Mouse (Mus musculus) embryo, embryonic 10.5 days (tissue): ENCODE results near the gene Pycr1.
A peak's percentile ranks its signal among the peaks of the same experiment; 100 is the strongest.
"Not testable (repeated sequence)": the region's sequence is repeated elsewhere in the genome, so short reads cannot be mapped to it uniquely, and the experiment has no call there.

ENCODE experiments used
- DNase-seq: peaks from one replicate; pipeline ENCODE4 v3.0.0-alpha.2; 2015; ENCODE audit warnings: low spot score

Pycr1 gene

DNA sequence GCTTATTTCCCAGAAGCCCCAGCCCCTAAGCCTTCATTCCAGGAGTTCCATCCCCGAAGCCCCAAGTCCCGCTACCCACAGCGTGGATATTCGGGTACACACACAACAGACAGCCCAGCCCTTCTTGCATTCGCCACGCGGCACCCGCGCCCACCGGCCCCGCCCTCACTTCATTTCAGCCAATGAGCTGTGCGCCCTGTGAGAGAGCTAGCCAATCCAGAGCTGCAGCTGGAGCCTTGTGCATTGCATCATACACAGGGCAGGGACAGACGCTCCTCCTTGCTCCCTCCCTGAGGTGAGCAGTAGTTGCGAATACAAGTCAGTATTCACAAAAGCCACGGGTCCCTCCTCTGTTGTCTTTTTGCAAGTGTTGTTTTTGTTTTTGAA lies at the start of gene Pycr1:
Gene Pycr1, minus strand, starts transcription at position 169 of the 387 bp plus-strand sequence.
- DNase-seq, result peak; percentile 96

DNA sequence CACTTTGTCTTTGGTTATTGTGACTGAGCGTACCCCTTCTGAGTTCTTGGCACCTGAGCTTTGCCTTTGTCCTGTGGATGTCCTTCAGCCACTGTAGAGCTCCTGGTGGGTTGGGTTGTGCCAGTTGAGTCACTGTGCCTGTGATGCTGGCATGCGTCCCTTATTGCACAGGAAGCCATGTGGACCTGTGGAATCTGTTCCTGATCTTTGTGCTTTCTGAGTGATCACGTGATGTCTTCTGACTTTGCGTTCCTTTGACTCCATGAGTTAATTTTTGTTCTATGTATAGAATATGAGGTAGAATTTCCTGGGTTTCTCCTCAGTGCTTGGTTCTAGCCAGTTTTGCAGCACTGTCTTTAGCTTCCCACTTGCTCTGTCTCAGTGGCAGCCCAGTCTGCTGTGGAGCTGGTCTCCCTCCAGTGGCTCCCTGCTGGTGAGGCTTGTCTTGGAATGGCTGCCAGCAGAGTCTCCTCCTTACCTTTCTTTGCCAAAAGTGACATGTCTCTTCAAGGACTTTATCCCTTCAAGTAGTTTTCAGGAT lies 49.0 kb upstream of the Pycr1 start:
- DNase-seq, result no peak

DNA sequence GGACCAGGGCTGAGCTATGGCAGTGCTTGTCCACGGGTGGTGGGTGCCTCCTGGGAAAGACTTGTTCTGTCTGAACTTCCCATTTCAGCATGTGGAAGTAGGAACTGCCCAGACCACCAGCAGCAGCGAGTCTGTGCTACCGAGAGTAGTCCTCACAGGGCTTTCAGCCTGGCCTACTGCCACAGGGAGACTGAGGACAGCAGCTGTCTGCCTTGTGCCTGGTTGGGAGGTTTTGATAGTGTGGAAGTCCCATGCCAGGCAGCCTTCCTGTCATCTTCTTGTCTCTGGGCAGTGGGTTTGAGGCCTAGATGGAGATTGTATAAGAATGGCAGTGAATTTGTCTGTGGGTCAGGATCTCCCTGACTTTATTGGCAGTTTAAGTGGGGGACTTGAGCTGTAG lies 45.8 kb upstream of the Pycr1 start:
- no peak for DNase-seq

DNA sequence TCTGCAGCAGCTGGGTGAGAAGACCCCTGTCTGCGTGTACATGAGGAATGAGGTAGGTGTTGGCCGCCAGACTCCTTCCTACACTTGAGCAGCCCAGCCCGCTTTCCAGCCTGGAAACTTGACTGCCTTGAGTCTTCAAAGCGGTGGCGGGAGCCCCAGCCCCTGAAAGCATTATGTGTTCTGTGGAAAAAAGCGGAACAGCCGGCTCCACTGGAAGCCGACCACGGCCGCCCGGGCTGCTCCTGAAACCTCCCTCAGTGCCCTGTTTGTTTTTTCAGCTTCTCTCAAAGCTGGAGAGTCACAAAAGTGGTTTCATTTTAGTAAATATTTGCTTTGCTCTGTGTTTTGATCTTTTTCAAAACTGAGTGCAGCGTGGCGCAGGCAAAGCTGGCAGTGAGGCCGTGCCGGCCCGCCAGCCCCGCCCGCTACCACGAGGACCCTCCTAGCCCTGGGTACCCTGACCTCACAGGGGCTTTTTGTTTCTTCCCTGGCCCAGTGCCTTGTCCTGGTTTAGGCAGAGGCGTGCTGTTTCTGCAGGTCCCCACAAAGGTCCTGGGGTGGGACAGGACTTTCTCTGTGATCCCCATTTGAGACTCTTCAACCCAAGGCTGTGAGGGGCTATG lies 43.2 kb upstream of the Pycr1 start:
- no peak for DNase-seq

DNA sequence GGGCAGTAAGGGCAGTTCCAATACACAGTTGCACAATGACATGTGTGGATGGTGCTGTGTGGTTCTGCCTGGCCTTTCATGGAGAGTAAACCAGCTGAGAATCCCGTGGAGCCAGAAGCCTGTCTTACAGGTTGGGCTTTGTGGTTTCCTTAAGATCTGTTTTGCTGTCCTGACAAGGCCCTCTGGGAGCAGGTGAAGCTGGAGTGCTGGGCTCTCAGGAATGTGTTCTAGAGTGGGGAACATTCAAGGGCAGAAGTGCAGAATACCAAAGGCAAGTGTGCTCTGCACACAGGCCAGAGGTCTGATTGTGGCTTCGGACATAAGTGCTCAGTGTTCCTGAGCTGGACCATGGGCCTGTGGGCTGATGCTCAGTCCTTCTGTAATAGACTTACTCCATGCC lies 41.1 kb upstream of the Pycr1 start:
- DNase-seq, result no peak

DNA sequence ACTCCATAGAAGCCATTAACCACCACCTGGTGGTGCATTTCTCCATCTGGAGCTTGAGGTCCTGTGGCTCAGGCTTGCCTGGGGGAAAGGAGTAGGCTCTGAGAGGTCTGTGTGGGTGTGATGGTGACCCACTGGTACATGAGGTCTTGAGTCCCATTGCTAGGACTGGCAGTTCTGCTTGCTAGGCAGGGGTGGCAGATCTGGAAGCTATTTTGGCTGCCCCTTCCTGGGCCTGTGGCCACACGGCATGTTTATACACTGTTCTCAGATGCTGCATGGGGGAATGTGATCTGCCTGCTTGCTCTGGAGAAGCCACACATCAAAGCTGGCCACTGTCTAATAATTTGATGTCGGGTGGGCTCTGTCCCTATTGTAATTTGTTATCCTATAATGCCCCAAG lies 40.5 kb upstream of the Pycr1 start:
- no peak for DNase-seq

DNA sequence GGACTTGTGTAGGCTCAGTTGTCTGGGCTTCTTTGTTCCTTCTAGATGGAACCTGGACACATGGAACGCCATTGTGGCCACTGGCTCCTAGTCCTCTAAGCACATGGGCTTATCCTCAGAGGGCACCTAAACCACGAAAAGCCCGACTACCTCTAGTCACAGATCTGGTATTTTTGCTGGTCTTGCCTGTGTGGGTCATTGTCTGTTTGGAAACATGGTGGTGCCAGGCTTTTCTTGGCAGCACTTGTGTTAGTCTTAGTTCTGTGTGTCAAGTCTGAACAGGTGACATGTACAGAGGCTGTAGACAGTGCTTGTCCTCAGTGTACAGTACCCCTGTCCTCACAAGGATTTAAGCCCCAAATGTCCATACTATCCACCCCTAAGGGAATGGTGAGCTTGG lies 40.0 kb upstream of the Pycr1 start:
- DNase-seq, result no peak

DNA sequence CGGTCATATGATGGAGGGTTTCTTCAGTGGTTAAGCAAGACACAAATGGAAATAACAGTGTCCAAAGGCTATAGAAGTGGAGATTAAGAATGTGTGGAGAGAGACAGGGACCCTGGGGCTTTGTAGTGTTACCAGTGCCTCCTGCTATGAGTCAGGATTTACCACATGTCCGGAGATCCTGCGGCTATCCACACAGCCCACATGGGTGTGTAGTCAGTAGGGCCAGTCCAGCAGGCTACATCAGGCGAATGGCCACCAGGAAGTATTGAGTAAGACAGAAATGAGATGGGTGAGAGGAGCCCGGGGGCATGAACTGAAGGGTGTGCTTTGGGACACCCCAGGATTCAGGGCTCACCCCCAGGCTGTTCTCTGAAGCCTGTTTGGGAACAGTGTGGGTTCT lies 39.1 kb upstream of the Pycr1 start:
- no peak for DNase-seq

DNA sequence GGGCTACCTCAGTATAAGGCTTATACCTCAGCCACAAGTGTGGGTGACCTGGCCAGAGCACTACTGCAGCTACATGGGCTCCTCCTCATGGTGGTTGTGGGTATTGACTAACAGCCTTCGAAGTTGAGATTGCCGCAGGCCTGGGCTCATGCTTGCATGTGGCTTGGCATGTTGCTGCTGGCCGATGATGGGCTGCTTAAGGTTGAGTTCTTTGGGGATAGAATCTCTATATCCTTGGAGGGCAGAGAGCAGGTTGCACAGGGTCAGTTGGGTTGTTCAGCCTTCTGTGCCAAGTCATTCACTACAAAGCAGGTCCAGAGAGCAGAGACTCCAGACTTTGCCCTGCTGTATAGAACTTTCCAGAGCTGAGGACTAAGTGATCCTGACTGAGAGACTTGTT lies 36.3 kb upstream of the Pycr1 start:
- DNase-seq, result no peak

DNA sequence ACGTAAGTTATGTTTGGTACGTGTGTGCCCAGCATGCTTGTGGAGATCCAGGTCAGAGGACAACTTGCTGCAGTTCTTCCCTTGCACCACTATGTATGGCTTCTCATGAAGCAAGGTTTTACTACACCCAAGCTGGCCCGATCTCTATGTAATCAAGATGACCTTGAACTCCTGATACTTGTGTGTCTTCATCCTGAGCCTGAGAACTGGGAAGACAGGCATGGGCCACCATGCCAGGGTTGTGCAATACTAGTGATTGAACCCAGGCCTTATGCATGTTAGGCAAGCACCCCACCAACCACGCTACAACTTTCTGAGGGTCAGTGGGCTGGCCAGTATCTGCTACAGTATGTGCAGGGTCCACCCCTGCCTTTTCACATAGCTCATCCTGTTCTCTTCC lies 33.4 kb upstream of the Pycr1 start:
- no peak for DNase-seq

DNA sequence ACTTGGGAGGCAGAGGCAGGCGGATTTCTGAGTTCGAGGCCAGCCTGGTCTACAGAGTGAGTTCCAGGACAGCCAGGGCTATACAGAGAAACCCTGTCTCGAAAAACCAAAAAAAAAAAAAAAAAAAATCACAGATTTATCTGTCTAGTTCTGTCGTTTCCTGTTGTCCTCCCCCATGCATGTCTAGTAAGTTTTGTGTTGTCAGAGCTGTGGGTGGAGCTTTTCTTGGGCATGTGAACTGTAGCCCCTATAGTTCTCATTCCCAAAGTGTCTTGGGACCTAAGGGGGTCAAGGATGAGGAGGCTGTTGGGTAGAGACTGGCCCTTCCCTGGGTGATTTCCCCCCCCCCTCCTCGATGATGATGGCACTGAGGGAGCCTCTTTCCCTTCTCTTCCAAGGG lies 32.3 kb upstream of the Pycr1 start:
- DNase-seq, result not testable (repeated sequence)

DNA sequence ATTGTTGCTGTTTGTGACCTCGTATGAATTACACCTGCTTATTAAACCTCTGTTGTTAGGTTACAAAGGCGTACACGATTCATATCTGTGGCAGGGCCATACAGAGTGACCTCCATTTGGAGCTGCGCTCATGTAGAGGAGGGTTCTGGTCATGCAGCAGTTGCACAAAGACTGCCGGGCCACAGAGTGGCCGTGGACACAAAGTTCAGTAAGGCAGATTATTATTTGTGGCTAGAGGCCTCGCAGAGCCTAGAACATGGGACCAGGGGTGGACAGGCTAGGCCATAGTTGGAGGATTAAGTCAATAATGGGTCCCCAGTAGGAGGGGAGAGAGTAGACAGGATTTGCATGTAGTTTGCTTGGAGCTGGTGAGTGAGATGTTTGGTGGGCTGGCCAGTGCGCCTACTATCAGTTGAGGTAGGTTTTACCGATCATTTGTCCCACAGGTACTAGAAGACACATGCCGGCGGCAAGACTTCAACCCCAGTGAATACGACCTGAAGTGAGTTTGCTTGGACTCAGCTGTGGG lies 30.1 kb upstream of the Pycr1 start:
- no peak for DNase-seq

DNA sequence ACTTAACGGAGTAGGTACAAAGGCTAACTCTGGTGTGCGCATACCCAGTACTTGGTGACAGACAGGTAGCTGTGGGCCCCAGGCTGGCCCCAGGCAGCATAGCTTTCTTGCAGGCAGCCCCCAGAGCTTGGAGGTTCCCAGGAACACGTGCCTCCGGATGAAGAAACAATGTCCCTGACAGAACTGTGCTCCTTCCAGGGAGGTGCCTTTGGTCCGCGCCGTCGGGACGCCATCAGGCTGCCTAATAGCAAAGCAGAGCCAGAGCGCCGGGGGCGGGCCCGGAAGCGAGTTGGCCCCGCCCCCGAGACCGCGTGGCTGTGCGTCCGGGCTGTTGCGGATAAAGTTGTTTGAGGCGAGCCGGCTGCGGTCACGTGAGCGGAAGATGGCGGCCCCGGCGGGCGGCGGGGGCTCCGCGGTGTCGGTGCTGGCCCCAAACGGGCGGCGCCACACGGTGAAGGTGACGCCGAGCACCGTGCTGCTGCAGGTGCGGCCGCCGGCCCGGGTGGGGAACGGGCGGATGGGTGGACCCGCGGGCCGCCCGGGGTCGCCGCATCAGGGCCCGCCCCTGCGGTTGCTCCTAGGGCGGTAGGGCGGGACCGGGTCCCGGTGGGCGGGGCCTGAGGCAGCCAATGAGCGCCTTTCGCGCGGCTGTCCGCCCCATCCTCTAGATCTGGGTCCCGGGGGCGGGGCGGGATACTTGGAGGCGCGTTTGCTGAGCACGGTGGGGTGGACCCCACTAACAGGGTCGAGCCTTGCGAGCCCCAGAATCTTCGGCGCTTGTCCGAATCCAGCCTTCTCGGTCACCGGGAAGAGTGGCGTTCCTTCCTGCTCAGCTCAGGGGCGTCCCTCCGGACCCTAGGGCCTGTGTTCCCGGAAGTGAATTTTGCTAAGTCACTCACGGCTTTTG lies 29.4 kb upstream of the Pycr1 start, which contains the start of gene Aspscr1:
Gene Aspscr1, plus strand, starts transcription at position 287 of the 907 bp plus-strand sequence.
- peak; percentile 97 for DNase-seq

DNA sequence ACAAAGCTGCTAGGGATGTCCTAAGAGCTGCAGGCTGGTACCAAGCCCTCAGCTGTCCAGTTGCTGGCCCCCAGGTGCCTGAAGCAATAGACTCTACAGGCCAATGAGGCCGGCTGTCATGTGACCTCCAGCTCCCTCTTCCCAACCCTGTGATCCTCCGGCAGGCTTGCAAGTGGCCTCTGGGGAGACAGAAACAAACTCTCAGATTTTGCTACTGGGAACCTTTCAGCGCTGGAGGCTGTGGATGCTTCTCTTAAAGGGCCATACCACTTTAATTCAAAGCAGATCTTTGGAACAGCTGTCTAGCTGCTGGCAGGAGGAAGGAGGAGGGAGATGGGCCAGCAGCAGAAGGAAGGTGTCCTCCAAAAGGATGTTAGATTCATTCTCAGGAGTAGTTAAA lies 23.0 kb upstream of the Pycr1 start:
- DNase-seq, result peak; percentile 56

DNA sequence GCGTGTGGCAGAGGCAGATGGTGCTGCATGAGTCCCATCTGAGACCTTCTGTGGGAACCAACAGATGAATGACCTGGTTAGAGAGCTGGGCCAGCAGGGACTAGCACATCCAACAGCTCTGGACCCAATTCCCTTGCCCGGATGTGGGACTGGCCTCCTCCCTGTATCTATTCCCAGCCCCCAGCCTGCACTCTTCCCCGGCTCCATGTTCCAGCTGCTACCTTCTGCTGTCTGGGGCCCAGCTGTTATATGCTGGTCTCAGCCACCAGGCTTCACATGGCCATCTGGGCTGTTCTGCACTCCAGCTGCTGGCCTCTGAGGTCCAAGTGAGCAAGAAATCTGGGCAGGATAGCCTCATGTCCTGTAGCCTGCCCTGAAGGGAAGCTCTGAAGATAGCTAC lies 21.8 kb upstream of the Pycr1 start:
- DNase-seq, result no peak

DNA sequence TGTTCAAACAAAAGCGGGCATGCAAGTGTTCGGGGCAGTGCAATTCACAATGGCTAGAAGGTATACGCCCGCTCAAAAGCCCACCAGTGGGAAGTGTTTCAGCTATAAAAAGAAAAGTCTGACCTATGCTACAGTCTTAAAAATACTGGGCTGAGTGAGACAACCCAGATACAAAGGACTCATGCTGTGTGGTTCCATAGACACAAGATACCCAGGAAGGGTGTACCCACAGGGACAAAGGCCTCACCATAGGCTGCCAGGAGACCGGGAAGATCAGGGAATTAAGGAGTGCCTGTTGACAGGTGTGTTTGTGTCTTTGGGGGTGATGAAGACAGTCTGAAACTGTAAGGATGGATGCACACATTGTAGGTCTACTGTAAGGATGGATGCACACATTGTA lies 20.1 kb upstream of the Pycr1 start:
- no peak for DNase-seq

DNA sequence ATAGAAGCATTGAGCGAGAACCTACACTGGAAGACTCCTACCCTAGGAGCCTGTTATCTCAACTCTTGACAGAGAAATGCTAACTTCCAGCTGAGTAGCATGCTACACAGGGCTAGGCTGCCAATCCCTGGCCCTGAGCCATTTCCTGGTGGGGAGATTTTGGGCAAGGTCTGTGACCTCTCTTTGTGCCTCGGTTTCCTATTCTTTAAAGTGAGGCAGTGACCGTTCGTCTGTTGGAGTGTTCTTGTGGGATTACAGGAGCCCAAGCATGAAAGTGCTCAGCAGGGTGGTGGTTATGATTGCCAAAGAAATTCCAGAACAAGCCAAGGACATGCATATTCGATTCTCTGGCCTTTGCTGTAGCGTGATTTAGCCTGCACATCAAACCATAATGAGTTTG lies 19.2 kb upstream of the Pycr1 start:
- no peak for DNase-seq

DNA sequence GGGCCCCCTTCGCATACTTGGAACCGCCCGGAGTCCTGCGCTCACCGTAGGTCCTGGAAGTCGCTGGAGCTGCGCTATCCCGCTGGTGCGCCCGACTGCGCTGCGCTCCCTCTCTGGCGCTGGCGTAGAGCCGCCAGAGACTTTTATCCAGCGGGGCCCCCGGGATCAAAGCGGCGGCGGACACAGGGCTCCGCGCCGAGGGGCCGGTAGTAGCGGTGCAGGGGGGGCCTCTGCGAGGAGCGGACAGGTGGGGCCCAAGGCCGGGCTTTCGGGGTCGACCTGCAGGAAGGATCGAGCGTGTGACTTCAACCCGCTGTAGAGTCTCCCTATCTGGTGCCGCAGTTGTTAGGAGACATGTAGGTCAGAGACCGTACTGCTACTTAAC lies 17.5 kb upstream of the Pycr1 start, which contains the start of gene Notum:
Gene Notum, minus strand, starts transcription at position 100 of the 385 bp plus-strand sequence.
- DNase-seq, result peak; percentile 19

DNA sequence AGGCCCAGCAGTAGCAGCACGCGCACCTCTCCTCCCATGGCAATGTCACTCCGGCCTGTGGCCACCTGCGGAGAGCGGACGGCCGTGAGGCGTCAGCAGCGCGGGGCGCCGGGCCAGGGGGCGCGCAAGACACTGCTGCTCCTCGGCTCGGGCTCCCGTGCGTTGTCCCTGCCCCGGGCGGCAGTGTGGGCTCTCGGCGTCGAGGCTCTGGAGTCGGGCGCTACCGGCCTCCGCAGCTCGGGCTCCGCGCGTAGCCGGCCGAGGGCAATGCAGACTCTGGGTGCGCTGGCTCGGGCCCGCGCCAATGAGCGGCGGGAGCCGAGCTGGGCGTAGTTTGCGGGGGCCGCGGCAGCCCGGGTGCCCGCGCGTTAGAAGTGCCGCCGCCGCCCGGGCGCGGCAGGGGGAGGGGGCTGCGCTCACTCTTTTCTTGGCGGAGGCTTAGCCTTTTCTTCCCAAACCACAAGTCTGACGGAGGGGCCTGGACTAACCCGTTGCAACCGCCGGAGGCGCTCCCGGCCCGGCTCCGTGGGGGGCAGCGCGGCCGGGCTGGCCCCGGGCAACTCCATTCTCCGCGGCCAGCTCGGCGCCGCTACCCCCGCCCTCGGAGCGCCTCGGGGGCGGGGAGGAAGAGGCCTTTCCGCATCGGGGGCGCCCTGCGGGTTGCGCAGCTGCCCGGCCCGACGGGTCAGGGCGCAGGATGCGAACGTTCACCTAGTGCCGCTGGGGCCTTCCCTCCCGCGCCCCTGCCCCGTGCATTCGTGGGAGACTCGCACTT lies 16.9 kb upstream of the Pycr1 start:
- peak; percentile 71 for DNase-seq

DNA sequence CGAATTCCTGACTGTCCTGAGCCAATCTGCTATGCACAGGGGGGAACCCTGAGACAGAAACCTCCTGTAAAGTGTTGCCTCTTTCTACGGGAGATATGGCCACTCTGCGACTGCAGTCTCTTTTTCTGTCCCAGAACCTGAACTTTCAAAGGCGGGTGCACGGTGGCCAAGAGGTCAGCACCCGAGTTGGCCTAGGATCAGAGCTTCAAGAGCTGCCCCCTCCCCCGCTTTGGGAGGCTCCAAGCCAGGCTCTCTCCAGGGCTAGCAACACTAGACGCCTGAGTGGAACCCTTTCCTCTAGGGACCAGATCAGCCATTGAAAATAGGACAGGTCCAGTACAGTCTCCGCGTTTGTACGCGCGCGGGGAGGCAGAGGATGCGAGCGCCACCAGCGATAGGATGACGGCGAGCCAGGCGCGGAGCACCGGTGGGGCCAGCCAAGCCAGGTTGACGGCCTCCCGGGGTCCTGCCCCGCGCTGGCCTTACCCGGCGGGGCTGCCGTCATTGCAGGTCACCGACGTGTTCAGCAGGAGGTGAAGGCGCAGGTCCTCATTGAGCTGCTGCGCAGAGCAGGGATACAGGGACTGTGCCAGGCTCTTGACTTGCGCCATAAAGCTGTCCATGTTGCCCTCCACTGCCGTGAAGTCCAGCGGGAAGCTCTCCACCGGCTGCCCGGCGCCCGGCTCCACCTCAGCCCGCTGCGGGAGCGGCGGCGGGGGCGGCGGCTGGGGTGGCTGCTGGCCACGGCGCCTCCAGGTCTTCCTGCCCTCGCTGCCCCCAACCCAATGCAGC lies 16.1 kb upstream of the Pycr1 start:
- DNase-seq, result peak; percentile 22

DNA sequence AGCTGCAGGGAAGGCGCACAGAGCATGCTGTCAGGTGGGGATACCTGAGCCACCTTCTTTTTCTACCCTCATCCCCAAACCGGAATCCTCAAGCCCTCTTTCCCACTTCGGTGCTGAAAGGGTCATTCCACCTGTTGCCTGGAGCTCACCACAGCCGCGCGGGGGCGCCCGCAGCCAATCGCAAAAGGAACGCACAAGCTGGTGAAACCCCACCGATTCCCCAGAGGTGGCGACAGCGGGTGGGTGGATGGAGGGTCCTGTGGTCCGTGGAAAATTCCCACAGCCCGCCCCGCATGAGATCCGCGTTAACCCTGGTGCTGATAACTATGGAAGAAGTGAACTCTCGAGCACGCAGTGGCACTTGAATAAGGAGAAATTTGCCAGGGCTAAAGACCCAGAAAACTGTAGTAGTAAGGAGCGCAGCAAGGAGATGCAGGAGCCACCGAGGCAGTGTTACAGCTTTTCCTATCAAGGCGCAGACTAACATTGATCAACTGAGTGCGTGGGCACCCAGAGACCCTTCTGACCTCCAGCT lies 15.4 kb upstream of the Pycr1 start:
- DNase-seq, result peak; percentile 84
